Mouse (Mus musculus) testis, adult 2 months (tissue): Measurements from ENCODE around the gene Cryl1. TPM values are rescaled to one million over a fixed set of nuclear protein-coding genes. Genes with fewer than 3 reads are reported as not detected.

Source experiments
- H3K27ac ChIP-seq: fragments of 200-500 bp; 2 replicates; pipeline ENCODE4 v1.5.1; 2012; ENCODE audit warnings: low read depth, low read length; ENCODE audit not compliant: control insufficient read depth, insufficient read depth
- H3K27me3 ChIP-seq: fragments of 200-500 bp; 2 replicates; pipeline ENCODE4 v1.6.1; 2012; ENCODE audit warnings: mild to moderate bottlenecking, low read length, moderate library complexity; ENCODE audit not compliant: control insufficient read depth, insufficient read depth
- H3K36me3 ChIP-seq: fragments of 200-500 bp; 2 replicates; pipeline ENCODE4 v1.6.1; 2012; ENCODE audit warnings: mild to moderate bottlenecking, low read length; ENCODE audit not compliant: control insufficient read depth, insufficient read depth
- H3K4me1 ChIP-seq: fragments of 200-500 bp; 2 replicates; pipeline ENCODE4 v1.6.1; 2012; ENCODE audit warnings: low read length; ENCODE audit not compliant: control insufficient read depth, insufficient read depth
- H3K4me3 ChIP-seq: fragments of 200-500 bp; 2 replicates; pipeline ENCODE4 v1.5.1; 2012; ENCODE audit warnings: low read depth, mild to moderate bottlenecking, low read length, moderate library complexity, mixed read lengths; ENCODE audit not compliant: control insufficient read depth
- CTCF ChIP-seq: fragments of 200-500 bp; IDR thresholded peaks from 2 replicates; pipeline ENCODE4 v1.5.1; 2012; ENCODE audit warnings: low read depth, mild to moderate bottlenecking, inconsistent platforms, low read length, moderate library complexity; ENCODE audit not compliant: control insufficient read depth, insufficient read depth, insufficient replicate concordance
- POLR2A ChIP-seq: fragments of 200-500 bp; IDR thresholded peaks from 2 replicates; pipeline ENCODE4 v1.6.1; 2012; ENCODE audit warnings: low read depth, mild to moderate bottlenecking, inconsistent platforms, low read length, moderate library complexity; ENCODE audit not compliant: control insufficient read depth
- polyA plus RNA-seq: library from polyadenylated mRNA; depleted of rRNA; stranded (reverse); fragments of >200 nt; gene quantifications from 2 replicates; pipeline ENCODE4 v1.2.3, GENCODE M21; 2012

Cryl1 gene
- polyA plus RNA-seq, 1 experiment = 5.3 TPM

GRCm38 (mm10) chr14:57367327-57367726 lies 31.0 kb downstream of the Cryl1 start:
- no peaks in the 10 kb centered on the region for H3K27me3 ChIP-seq
- TF ChIP-seq CTCF (no peak), POLR2A (no peak)
- no peaks in the 10 kb centered on the region for H3K36me3 ChIP-seq
- H3K4me3 ChIP-seq = no peak overlapping the region
- no peak overlapping the region for H3K27ac ChIP-seq
- no peaks in the 10 kb centered on the region; the same call in 1 of the 2 replicates for H3K4me1 ChIP-seq

GRCm38 (mm10) chr14:57366724-57367123 lies 31.6 kb downstream of the Cryl1 start:
- Histone ChIP-seq H3K4me3 (no peak overlapping the region), H3K4me1 (no peaks in the 10 kb centered on the region; the same call in 1 of the 2 replicates), H3K36me3 (no peaks in the 10 kb centered on the region), H3K27ac (no peak overlapping the region), H3K27me3 (no peaks in the 10 kb centered on the region)
- TF ChIP-seq POLR2A (no peak), CTCF (no peak)

- no peak overlapping the region for H3K27ac ChIP-seq
- TF ChIP-seq CTCF = no peak
- TF ChIP-seq POLR2A = no peak
- no peaks in the 10 kb centered on the region; the same call in 1 of the 2 replicates for H3K4me1 ChIP-seq
- H3K36me3 ChIP-seq = no peaks in the 10 kb centered on the region
- no peaks in the 10 kb centered on the region for H3K27me3 ChIP-seq
- no peak overlapping the region for H3K4me3 ChIP-seq
Observed at GRCm38 (mm10) chr14:57365341-57365740, 33.0 kb downstream of the Cryl1 start.

- Histone ChIP-seq H3K36me3 (no peaks in the 10 kb centered on the region), H3K27me3 (no peaks in the 10 kb centered on the region), H3K4me1 (no peaks in the 10 kb centered on the region; the same call in 1 of the 2 replicates), H3K27ac (no peak overlapping the region), H3K4me3 (no peak overlapping the region)
- TF ChIP-seq POLR2A (no peak), CTCF (no peak)
Observed at GRCm38 (mm10) chr14:57363833-57364232, 34.5 kb downstream of the Cryl1 start.

- Histone ChIP-seq H3K27me3 (no peaks in the 10 kb centered on the region), H3K4me3 (peak overlapping the region; percentile 34; the same call in 1 of the 2 replicates), H3K4me1 (no peaks in the 10 kb centered on the region; the same call in 1 of the 2 replicates), H3K27ac (no peak overlapping the region), H3K36me3 (no peaks in the 10 kb centered on the region)
- TF ChIP-seq CTCF (peak; percentile 79), POLR2A (no peak)
Observed at GRCm38 (mm10) chr14:57362726-57363660, 35.3 kb downstream of the Cryl1 start.

- H3K4me1 ChIP-seq = no peaks in the 10 kb centered on the region
- H3K4me3 ChIP-seq = no peak overlapping the region
- H3K27ac ChIP-seq = no peak overlapping the region
- H3K27me3 ChIP-seq = no peaks in the 10 kb centered on the region
- no peaks in the 10 kb centered on the region for H3K36me3 ChIP-seq
- no peak for TF ChIP-seq CTCF
- TF ChIP-seq POLR2A = no peak
Observed at GRCm38 (mm10) chr14:57357030-57357429, 41.3 kb downstream of the Cryl1 start.

GRCm38 (mm10) chr14:57351521-57352235 lies 46.7 kb downstream of the Cryl1 start:
- Histone ChIP-seq H3K36me3 (no peaks in the 10 kb centered on the region), H3K27ac (no peak overlapping the region), H3K4me1 (no peaks in the 10 kb centered on the region), H3K4me3 (no peak overlapping the region), H3K27me3 (no peaks in the 10 kb centered on the region)
- no peak for TF ChIP-seq POLR2A
- TF ChIP-seq CTCF = no peak
